9 mouse cellular contexts compared by ENCODE assay signal in the genomic region with DNA sequence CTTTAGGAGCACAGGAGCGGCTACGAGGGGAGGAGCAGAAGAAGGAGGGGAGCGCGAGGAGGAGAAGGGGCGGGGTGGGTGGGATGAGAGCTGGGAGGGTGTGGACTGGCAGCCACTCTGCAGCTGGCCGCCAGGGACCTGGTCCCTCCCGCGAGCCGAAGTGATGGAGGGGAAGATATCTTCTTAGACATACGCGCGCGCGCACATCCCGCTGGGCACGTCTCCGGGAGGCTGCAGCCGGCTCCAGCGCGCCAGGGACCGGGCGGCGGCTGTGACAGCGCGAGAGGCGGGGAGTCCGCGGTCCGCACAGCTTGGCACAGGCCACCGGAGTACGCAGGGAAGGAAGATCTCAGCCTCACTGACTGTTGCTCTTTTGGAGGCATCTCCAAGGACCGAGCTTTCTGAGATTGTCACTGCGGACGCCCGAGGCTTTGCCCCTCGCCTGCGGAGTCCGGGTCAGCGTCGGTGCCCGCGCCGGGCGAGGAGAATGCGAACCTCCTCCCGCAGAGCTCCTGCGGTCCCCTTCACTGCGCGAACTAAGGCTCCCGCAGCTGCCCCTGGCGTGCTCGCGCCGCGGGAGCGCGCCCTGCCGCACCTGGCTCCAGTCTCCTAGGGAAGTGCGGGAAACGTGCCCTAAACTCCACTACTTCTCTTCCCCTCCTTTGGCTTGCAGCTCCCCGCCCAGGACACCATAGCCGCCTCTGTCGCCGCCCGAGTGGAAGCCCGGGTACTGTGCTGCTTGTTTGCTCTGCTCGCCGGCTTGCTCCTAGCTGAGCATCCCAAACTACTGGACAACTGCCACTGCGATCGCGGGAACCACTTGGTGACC. TPM values are rescaled to one million over a fixed set of nuclear protein-coding genes. Genes with fewer than 3 reads are reported as not detected.
DNase-seq lines count a peak whose midpoint lies in the region; ATAC-seq and TF ChIP-seq lines count a peak whose summit lies in the region.
"Had no signal": no experiment of that assay in that cellular context is flagged by ENCODE, and none has a peak within 500 bp of the region (broad histone marks: within the 10 kb centered on the region; RNA-seq: fewer than 3 reads in every experiment).

TSS of gene Hs3st5 (plus strand) at position 88 of the 829 bp plus-strand sequence.

- no peaks in the 10 kb centered on the region for H3K27me3 ChIP-seq in cerebellum, adult 2 months (ENCODE audit: control insufficient read depth, insufficient read depth, low read length)
- H3K27me3 ChIP-seq in forebrain, postnatal 0 days (ENCODE audit: insufficient read depth, low read length), result no peaks in the 10 kb centered on the region
- peaks cover 5% of the 10 kb centered on the region; the same call in 1 of the 2 replicates for H3K27me3 ChIP-seq in hindbrain, embryonic 13.5 days
- peaks cover 38% of the 10 kb centered on the region for H3K27me3 ChIP-seq in midbrain, embryonic 12.5 days
- H3K27me3 ChIP-seq in stomach, embryonic 14.5 days (ENCODE audit: control insufficient read depth, insufficient read depth, low read length), result peaks cover 13% of the 10 kb centered on the region

- WGBS in cerebellum, adult 2 months, result under 1% methylated on average over 67 of the region's 71 CpGs
- under 1% methylated on average over 71 of the region's 71 CpGs for WGBS in forebrain, postnatal 0 days
- WGBS in hindbrain, embryonic 13.5 days, result under 1% methylated on average over 66 of the region's 71 CpGs
- WGBS in midbrain, embryonic 12.5 days, result under 1% methylated on average over 71 of the region's 71 CpGs
- WGBS in stomach, embryonic 14.5 days, result under 1% methylated on average over 66 of the region's 71 CpGs

- H3K9ac ChIP-seq in forebrain, postnatal 0 days, result peak within 1 kb of the TSS; percentile 71
- peak within 1 kb of the TSS; percentile 80 for H3K9ac ChIP-seq in hindbrain, embryonic 13.5 days
- peak within 1 kb of the TSS; percentile 65 for H3K9ac ChIP-seq in midbrain, embryonic 12.5 days (replicated peaks)
- 0 out of 2 replicates have a peak within 1 kb of the TSS, but pooled peaks have one; percentile 18 for H3K9ac ChIP-seq in stomach, embryonic 14.5 days (replicated peaks; ENCODE audit: low read depth, low read length)

- peak; percentile 50 for DNase-seq in adrenal gland, adult 2 months
- DNase-seq in cerebellum, adult 2 months, result peak; percentile 72 to 78
- DNase-seq in forebrain, postnatal 0 days, result peak; percentile 73
- DNase-seq in left cerebral cortex, postnatal 25 days (ENCODE audit: low spot score in 2 of 2), result peak; percentile 80 to 84
- no peak for DNase-seq in natural killer cell, adult 2 months (ENCODE audit: low spot score in 2 of 2)

- no peak for TF ChIP-seq POLR2A in cerebellum, adult 2 months (IDR thresholded peaks at IDR 0.05; ENCODE audit: borderline replicate concordance, insufficient read depth, low read length)

- H3K4me3 ChIP-seq in cerebellum, adult 2 months (replicated peaks; ENCODE audit: insufficient read depth, low read depth, low read length), result peak within 1 kb of the TSS; percentile 70
- peak within 1 kb of the TSS; percentile 72 for H3K4me3 ChIP-seq in forebrain, postnatal 0 days (ENCODE audit: low read depth, low read length)
- H3K4me3 ChIP-seq in hindbrain, embryonic 13.5 days, result peak within 1 kb of the TSS; percentile 80
- peak within 1 kb of the TSS; percentile 74 for H3K4me3 ChIP-seq in midbrain, embryonic 12.5 days
- peak within 1 kb of the TSS; percentile 58 for H3K4me3 ChIP-seq in stomach, embryonic 14.5 days (ENCODE audit: low read depth, low read length)
- H3K4me3 ChIP-seq: erythroblast, embryonic 14.5 days had no signal

- ATAC-seq in forebrain, postnatal 0 days, result peak; percentile 91
- ATAC-seq in hindbrain, embryonic 13.5 days (ENCODE audit: low FRiP score), result peak; percentile 92
- ATAC-seq in midbrain, embryonic 12.5 days (ENCODE audit: low FRiP score, low read depth), result peak; percentile 88
- ATAC-seq in stomach, embryonic 14.5 days (ENCODE audit: insufficient number of reproducible peaks, insufficient read depth, low FRiP score, low read depth), result peak; percentile 86

- peak within 1 kb of the TSS; percentile 94 for H3K4me2 ChIP-seq in forebrain, postnatal 0 days (ENCODE audit: low read depth)
- H3K4me2 ChIP-seq in hindbrain, embryonic 13.5 days, result peak within 1 kb of the TSS; percentile 97
- peak within 1 kb of the TSS; percentile 96 for H3K4me2 ChIP-seq in midbrain, embryonic 12.5 days (replicated peaks)
- H3K4me2 ChIP-seq in stomach, embryonic 14.5 days (replicated peaks; ENCODE audit: low read depth, low read length), result peak within 1 kb of the TSS; percentile 99

- intact Hi-C loops in left cerebral cortex, postnatal 25 days (cut with DNase I), result no loop called here

- H3K9me3 ChIP-seq in forebrain, postnatal 0 days (ENCODE audit: low read length), result no peaks in the 10 kb centered on the region
- H3K9me3 ChIP-seq in hindbrain, embryonic 13.5 days, result no peaks in the 10 kb centered on the region
- no peaks in the 10 kb centered on the region for H3K9me3 ChIP-seq in midbrain, embryonic 12.5 days
- H3K9me3 ChIP-seq in stomach, embryonic 14.5 days (ENCODE audit: control insufficient read depth, low read depth, low read length), result no peaks in the 10 kb centered on the region

- H3K4me1 ChIP-seq in cerebellum, adult 2 months (ENCODE audit: control insufficient read depth, insufficient read depth, low read length), result 0 out of 2 replicates have a peak, but pooled peaks cover 3% of the 10 kb centered on the region
- 0 out of 2 replicates have a peak, but pooled peaks cover 2% of the 10 kb centered on the region for H3K4me1 ChIP-seq in forebrain, postnatal 0 days (ENCODE audit: insufficient read depth)
- H3K4me1 ChIP-seq in hindbrain, embryonic 13.5 days (replicated peaks), result peaks cover 23% of the 10 kb centered on the region
- H3K4me1 ChIP-seq in midbrain, embryonic 12.5 days, result peaks cover 12% of the 10 kb centered on the region
- no peaks in the 10 kb centered on the region for H3K4me1 ChIP-seq in stomach, embryonic 14.5 days (ENCODE audit: control insufficient read depth, insufficient read depth, low read length)

- 0 out of 2 replicates have a peak within 1 kb of the TSS, but pooled peaks have one; percentile 6 for H3K27ac ChIP-seq in cerebellum, adult 2 months (ENCODE audit: insufficient read depth, low read length)
- peak within 1 kb of the TSS; percentile 57; the same call in 1 of the 2 replicates for H3K27ac ChIP-seq in forebrain, postnatal 0 days (ENCODE audit: low read depth, low read length)
- H3K27ac ChIP-seq in hindbrain, embryonic 13.5 days, result peak within 1 kb of the TSS; percentile 90
- peak within 1 kb of the TSS; percentile 66 for H3K27ac ChIP-seq in midbrain, embryonic 12.5 days (replicated peaks)
- H3K27ac ChIP-seq in stomach, embryonic 14.5 days (ENCODE audit: low read length), result no peak within 1 kb of the TSS

- no peaks in the 10 kb centered on the region for H3K36me3 ChIP-seq in forebrain, postnatal 0 days (ENCODE audit: insufficient read depth)
- H3K36me3 ChIP-seq in hindbrain, embryonic 13.5 days, result no peaks in the 10 kb centered on the region
- no peaks in the 10 kb centered on the region for H3K36me3 ChIP-seq in midbrain, embryonic 12.5 days
- no peaks in the 10 kb centered on the region for H3K36me3 ChIP-seq in stomach, embryonic 14.5 days (ENCODE audit: control insufficient read depth, insufficient read depth, low read length)

- no peak for TF ChIP-seq CTCF in cerebellum, adult 2 months (IDR thresholded peaks at IDR 0.05; ENCODE audit: borderline replicate concordance, insufficient read depth, low read depth, low read length)
- TF ChIP-seq CTCF in forebrain, postnatal 0 days (IDR thresholded peaks at IDR 0.05; ENCODE audit: low read depth), result peak; percentile 46

RNA-seq across cellular contexts. Expression of gene Hs3st5, which starts in this region (rescaled TPM):
- under 1 TPM; 0.32 to 0.66 TPM for total RNA-seq in adrenal gland, adult 2 months (2021)
- 0.39 and 0.83 TPM in 2 replicates for polyA plus RNA-seq in adrenal gland, adult 2 months (2012; rRNA removed)
- 7.1 and 8.1 TPM in 2 replicates for polyA plus RNA-seq in cerebellum, adult 2 months (2012; rRNA removed)
- 19.2 and 29.0 TPM in 2 replicates for total RNA-seq in forebrain, postnatal 0 days (2014; rRNA removed)
- polyA plus RNA-seq in forebrain, postnatal 0 days (2015; fragmentation: Nextera tagmentation; extraction: Ambion mirVana), result 10.8 and 13.0 TPM in 2 replicates
- 24.4 and 25.2 TPM in 2 replicates for polyA plus RNA-seq in hindbrain, embryonic 13.5 days (2015; fragmentation: Nextera tagmentation; extraction: Ambion mirVana)
- total RNA-seq in left cerebral cortex, postnatal 25 days (2021), result 1 to 10 TPM; 5.4 to 8.5 TPM
- 7.1 and 7.6 TPM in 2 replicates for polyA plus RNA-seq in midbrain, embryonic 12.5 days (2016; fragmentation: Nextera tagmentation; extraction: Ambion mirVana)
- polyA plus RNA-seq in stomach, embryonic 14.5 days (2014; fragmentation: Nextera tagmentation; extraction: Ambion mirVana), result 2.9 TPM in 2 replicates

Comparison
In these comparisons a context has a peak if more than half of its experiments do, and no peak if none do; other contexts are left out.
1. Peak in DNase-seq in adrenal gland, adult 2 months; RNA of the gene not detected or under 1 TPM.
2. DNase-seq: peak in cerebellum, adult 2 months (2 of 2), forebrain, postnatal 0 days (single experiment) and left cerebral cortex, postnatal 25 days (2 of 2); none in natural killer cell, adult 2 months (0 of 2).
3. H3K9ac ChIP-seq: peak in every context shown above with its lines; median percentile 80 in hindbrain, embryonic 13.5 days; 71 in forebrain, postnatal 0 days; 65 in midbrain, embryonic 12.5 days; 18 in stomach, embryonic 14.5 days.
4. Peak in every context shown above with its lines, with median percentiles within 50 percentile points of each other: H3K4me3 ChIP-seq, ATAC-seq and H3K4me2 ChIP-seq.